Mouse (Mus musculus): Measurements from ENCODE around the gene Sft2d1.

DNA sequence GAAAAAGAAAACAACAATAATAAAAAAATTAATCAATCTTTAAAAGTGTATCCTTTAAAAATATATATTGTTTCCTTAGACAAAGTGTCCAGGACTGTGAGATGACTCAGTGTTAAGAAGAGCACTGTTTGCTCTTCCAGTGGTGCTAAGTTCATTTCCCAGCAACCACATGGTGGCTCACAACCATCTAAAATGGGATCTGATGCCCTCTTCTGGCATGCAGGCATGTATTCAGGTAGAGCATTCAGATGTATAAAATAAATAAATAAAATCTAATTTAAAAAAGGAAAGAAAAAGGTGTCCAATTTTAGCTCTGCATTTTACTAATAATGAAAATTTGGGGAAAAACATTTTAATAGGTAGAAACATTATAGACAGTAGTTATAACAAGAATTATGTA is 15.1 kb upstream of the Sft2d1 start:
- TF ChIP-seq CTCF (IDR thresholded peaks at IDR 0.05; ENCODE audit: control insufficient read depth, insufficient read depth, insufficient read length) (no peak), MYOG (IDR thresholded peaks at IDR 0.05; ENCODE audit: control insufficient read depth, extremely low read depth, insufficient read length) (no peak), MAX (IDR thresholded peaks at IDR 0.05) (no peak), USF1 (IDR thresholded peaks at IDR 0.05; ENCODE audit: low read depth) (no peak), CEBPB (IDR thresholded peaks at IDR 0.05; ENCODE audit: low read depth) (no peak), MYOD1 (IDR thresholded peaks at IDR 0.05; ENCODE audit: control insufficient read depth, insufficient read length, low read depth) (no peak), FOSL1 (IDR thresholded peaks at IDR 0.05; ENCODE audit: insufficient read depth, low read length, poor library complexity, severe bottlenecking) (no peak)

All from C2C12 (cell line).